8 mouse cellular contexts compared by ENCODE assay signal in the genomic region with DNA sequence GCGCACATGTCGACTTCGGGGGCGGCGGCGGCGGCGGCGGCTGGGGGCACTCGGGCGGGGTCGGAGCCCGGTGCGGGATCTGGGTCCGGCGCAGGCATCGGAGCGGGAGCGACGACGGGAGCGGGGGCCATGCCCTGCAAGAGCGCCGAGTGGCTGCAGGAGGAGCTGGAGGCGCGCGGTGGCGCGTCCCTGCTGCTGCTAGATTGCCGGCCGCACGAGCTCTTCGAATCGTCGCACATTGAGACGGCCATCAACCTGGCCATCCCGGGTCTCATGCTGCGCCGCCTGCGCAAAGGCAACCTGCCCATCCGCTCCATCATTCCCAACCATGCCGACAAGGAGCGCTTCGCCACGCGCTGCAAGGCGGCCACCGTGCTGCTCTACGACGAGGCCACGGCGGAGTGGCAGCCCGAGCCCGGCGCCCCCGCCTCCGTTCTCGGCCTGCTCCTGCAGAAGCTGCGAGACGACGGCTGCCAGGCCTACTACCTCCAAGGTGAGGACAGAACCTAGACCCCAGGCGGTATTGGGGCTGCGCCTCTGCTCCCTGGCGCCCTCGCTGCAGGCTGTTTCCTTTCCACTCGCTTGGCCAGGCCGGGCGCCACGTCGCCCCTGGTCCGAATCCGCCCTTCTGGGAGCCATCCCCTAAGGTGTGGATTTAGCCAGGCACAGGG. TPM values are rescaled to one million over a fixed set of nuclear protein-coding genes. Genes with fewer than 3 reads are reported as not detected.
DNase-seq lines count a peak whose midpoint lies in the region; ATAC-seq and TF ChIP-seq lines count a peak whose summit lies in the region.

No protein-coding gene starts in this region.

- 0% methylated on average over 62 of the region's 72 CpGs for WGBS in forebrain, embryonic 16.5 days
- WGBS in intestine, embryonic 15.5 days: under 1% methylated on average over 65 of the region's 72 CpGs
- under 1% methylated on average over 71 of the region's 72 CpGs for WGBS in liver, embryonic 15.5 days (ENCODE audit: insufficient replicate concordance)
- under 1% methylated on average over 70 of the region's 72 CpGs for WGBS in neural tube, embryonic 14.5 days

- peak overlapping the region; percentile 96 for H3K4me2 ChIP-seq in forebrain, embryonic 16.5 days (ENCODE audit: low read length)
- peak overlapping the region; percentile 97 for H3K4me2 ChIP-seq in intestine, embryonic 15.5 days (replicated peaks)
- H3K4me2 ChIP-seq in liver, embryonic 15.5 days: peak overlapping the region; percentile 100
- peak overlapping the region; percentile 94 for H3K4me2 ChIP-seq in neural tube, embryonic 14.5 days (ENCODE audit: low read depth, low read length)

- peak; percentile 63 for TF ChIP-seq CTCF in layer of hippocampus, adult 2 months (conservative IDR thresholded peaks at IDR 0.05)

- H3K9ac ChIP-seq in forebrain, embryonic 16.5 days (replicated peaks; ENCODE audit: low read depth, low read length): peak overlapping the region; percentile 85
- peak overlapping the region; percentile 88 for H3K9ac ChIP-seq in intestine, embryonic 15.5 days
- peak overlapping the region; percentile 73 for H3K9ac ChIP-seq in liver, embryonic 15.5 days
- peak overlapping the region; percentile 93 for H3K9ac ChIP-seq in neural tube, embryonic 14.5 days (replicated peaks; ENCODE audit: low read depth, low read length)

- H3K4me3 ChIP-seq in layer of hippocampus, adult 2 months: peak overlapping the region; percentile 92
- H3K4me3 ChIP-seq in forebrain, embryonic 16.5 days (replicated peaks; ENCODE audit: low read length): peak overlapping the region; percentile 73
- peak overlapping the region; percentile 93 for H3K4me3 ChIP-seq in intestine, embryonic 15.5 days (replicated peaks)
- H3K4me3 ChIP-seq in liver, embryonic 15.5 days (replicated peaks): peak overlapping the region; percentile 76
- H3K4me3 ChIP-seq in neural tube, embryonic 14.5 days (ENCODE audit: low read depth, low read length): peak overlapping the region; percentile 86

- H3K27ac ChIP-seq in layer of hippocampus, adult 2 months: peak overlapping the region; percentile 98
- H3K27ac ChIP-seq in forebrain, embryonic 16.5 days (ENCODE audit: low read length): peak overlapping the region; percentile 97
- peak overlapping the region; percentile 93 for H3K27ac ChIP-seq in intestine, embryonic 15.5 days
- H3K27ac ChIP-seq in liver, embryonic 15.5 days (replicated peaks): peak overlapping the region; percentile 84
- peak overlapping the region; percentile 96 for H3K27ac ChIP-seq in neural tube, embryonic 14.5 days (ENCODE audit: low read depth, low read length)

- H3K4me1 ChIP-seq in forebrain, embryonic 16.5 days (replicated peaks; ENCODE audit: control insufficient read depth, insufficient read depth, low read length): peaks cover 38% of the 10 kb centered on the region
- peaks cover 37% of the 10 kb centered on the region for H3K4me1 ChIP-seq in intestine, embryonic 15.5 days (replicated peaks)
- H3K4me1 ChIP-seq in liver, embryonic 15.5 days (replicated peaks): peaks cover 65% of the 10 kb centered on the region
- peaks cover 33% of the 10 kb centered on the region for H3K4me1 ChIP-seq in neural tube, embryonic 14.5 days (ENCODE audit: control insufficient read depth, insufficient read depth, low read length)

- peak; percentile 12; the same call in 1 of the 2 replicates for ATAC-seq in cerebellum, adult (ENCODE audit: insufficient number of reproducible peaks, low FRiP score, low TSS enrichment)
- ATAC-seq in forebrain, embryonic 16.5 days: peak; percentile 14
- ATAC-seq in intestine, embryonic 15.5 days: peak; percentile 31
- peak; percentile 16; the same call in 1 of the 2 replicates for ATAC-seq in liver, embryonic 15.5 days (ENCODE audit: insufficient read depth)
- peak; percentile 16 for ATAC-seq in neural tube, embryonic 14.5 days (ENCODE audit: low read depth)

- no peaks in the 10 kb centered on the region for H3K27me3 ChIP-seq in forebrain, embryonic 16.5 days (replicated peaks; ENCODE audit: control insufficient read depth, insufficient read depth, low read length)
- H3K27me3 ChIP-seq in intestine, embryonic 15.5 days (replicated peaks): no peaks in the 10 kb centered on the region
- peaks cover 41% of the 10 kb centered on the region for H3K27me3 ChIP-seq in liver, embryonic 15.5 days
- no peaks in the 10 kb centered on the region for H3K27me3 ChIP-seq in neural tube, embryonic 14.5 days (ENCODE audit: control insufficient read depth, insufficient read depth, low read length)

- H3K36me3 ChIP-seq in forebrain, embryonic 16.5 days (ENCODE audit: control insufficient read depth, insufficient read depth): no peaks in the 10 kb centered on the region
- H3K36me3 ChIP-seq in intestine, embryonic 15.5 days: peaks cover 9% of the 10 kb centered on the region; the same call in 1 of the 2 replicates
- H3K36me3 ChIP-seq in liver, embryonic 15.5 days (replicated peaks): peaks cover 13% of the 10 kb centered on the region; the same call in 1 of the 2 replicates
- H3K36me3 ChIP-seq in neural tube, embryonic 14.5 days (ENCODE audit: control insufficient read depth, insufficient read depth, low read length): peaks cover 11% of the 10 kb centered on the region

- peak in 1 of 2 experiments; percentile 42 for DNase-seq in layer of hippocampus, adult 2 months (ENCODE audit: low spot score in 2 of 2)
- DNase-seq in layer of hippocampus, adult 9-11 months: no peak
- peak; percentile 61 for DNase-seq in thymus, postnatal 25 days

- no peaks in the 10 kb centered on the region for H3K9me3 ChIP-seq in forebrain, embryonic 16.5 days (ENCODE audit: control insufficient read depth, low read length)
- no peaks in the 10 kb centered on the region for H3K9me3 ChIP-seq in intestine, embryonic 15.5 days
- H3K9me3 ChIP-seq in liver, embryonic 15.5 days (replicated peaks): no peaks in the 10 kb centered on the region
- no peaks in the 10 kb centered on the region for H3K9me3 ChIP-seq in neural tube, embryonic 14.5 days (ENCODE audit: control insufficient read depth, low read length)

RNA-seq across cellular contexts. Expression of a gene that starts 0.5 kb away (rescaled TPM):
- 10 to 100 TPM; 81.7 to 93.2 TPM for total RNA-seq in layer of hippocampus, adult 2 months (2021)
- polyA plus RNA-seq in forebrain, embryonic 16.5 days (2015; fragmentation: Nextera tagmentation; extraction: Ambion mirVana): 9.0 and 10.3 TPM in 2 replicates
- polyA plus RNA-seq in intestine, embryonic 15.5 days (2015; fragmentation: Nextera tagmentation; extraction: Ambion mirVana): 10.0 and 10.3 TPM in 2 replicates
- polyA plus RNA-seq in liver, embryonic 15.5 days (2015; fragmentation: Nextera tagmentation; extraction: Ambion mirVana): 3.4 and 5.1 TPM in 2 replicates
- polyA plus RNA-seq in neural tube, embryonic 14.5 days (2014; fragmentation: Nextera tagmentation; extraction: Ambion mirVana): 18.7 and 19.3 TPM in 2 replicates
